Mouse (Mus musculus) inflammation-experienced regulatory T-cells, adult 6 months (primary cell): ENCODE results near the gene Rbks. TPM values are rescaled to one million over a fixed set of nuclear protein-coding genes. Genes with fewer than 3 reads are reported as not detected.
"Not testable (repeated sequence)": the region's sequence is repeated elsewhere in the genome, so short reads cannot be mapped to it uniquely, and the experiment has no call there.

Experiments
- ATAC-seq: one replicate; pipeline ENCODE4 v1.8.0; 2017
- polyA plus RNA-seq, 3 experiments: library from polyadenylated mRNA; unstranded; fragments of 100-300 nt; shearing (Covaris generic); gene quantifications; one replicate each; pipeline ENCODE4 v1.2.1; 2017

The Rbks gene
- polyA plus RNA-seq, 3 experiments from 2014 or later, result 7.6 to 17.4 (median 13.0) TPM

DNA sequence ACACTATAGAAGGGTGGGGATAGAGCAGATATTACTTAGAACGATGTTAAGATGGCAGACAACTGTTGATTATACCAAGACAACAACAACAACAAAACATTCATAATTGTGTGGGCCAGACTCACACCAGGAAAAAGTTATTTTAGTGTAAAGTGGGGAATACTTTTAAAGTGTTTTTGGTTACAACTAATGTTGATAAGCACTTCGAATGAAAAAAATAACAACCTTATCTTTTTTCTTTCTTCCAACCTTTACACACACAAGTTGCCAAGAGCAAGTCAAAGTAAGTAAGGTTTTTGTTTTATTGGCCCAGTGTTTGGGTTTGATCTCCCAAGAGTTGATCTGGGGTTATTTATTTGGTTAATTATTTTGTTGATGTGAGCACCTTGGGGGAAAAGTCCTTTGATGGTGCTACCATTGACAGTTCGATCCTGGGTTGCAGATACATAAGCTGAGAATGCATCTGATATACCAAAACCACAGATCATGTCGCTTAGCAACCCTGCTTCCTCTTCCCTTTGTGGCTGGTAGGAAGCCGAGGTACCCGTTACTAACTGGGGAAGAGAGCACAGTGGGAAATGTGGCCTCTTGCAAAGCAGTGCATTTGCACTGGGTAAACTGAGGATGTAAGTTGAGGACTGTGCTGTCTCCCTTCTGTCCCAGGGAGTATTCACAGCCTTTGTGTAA is 82.9 kb downstream of the Rbks start:
- ATAC-seq, result peak; percentile 57

DNA sequence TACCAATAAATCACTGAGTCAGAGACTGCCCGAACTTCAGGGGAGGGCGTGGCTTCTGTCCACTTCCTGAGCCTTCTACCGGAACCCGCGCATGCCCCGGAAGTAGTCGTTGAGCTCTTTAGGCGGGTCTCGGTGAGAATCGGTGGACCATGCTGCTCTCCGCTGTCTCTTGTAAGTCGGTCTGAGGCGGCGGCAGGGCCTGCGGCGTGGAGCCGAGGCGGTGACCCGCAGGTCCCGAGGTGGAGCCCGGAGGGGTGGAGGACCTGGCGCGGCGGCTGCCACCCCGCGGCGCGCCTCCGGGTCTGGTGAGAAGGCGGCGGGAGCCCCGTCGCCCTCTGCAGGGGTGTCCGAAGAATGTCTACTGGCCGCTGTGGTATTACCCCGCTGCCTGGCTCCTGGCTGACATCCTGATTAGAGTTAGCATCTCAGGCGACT is 83.6 kb downstream of the Rbks start:
- peak; percentile 88 for ATAC-seq

GRCm38 (mm10) chr5:31611186-31611585 is 86.2 kb downstream of the Rbks start:
- no peak for ATAC-seq

DNA sequence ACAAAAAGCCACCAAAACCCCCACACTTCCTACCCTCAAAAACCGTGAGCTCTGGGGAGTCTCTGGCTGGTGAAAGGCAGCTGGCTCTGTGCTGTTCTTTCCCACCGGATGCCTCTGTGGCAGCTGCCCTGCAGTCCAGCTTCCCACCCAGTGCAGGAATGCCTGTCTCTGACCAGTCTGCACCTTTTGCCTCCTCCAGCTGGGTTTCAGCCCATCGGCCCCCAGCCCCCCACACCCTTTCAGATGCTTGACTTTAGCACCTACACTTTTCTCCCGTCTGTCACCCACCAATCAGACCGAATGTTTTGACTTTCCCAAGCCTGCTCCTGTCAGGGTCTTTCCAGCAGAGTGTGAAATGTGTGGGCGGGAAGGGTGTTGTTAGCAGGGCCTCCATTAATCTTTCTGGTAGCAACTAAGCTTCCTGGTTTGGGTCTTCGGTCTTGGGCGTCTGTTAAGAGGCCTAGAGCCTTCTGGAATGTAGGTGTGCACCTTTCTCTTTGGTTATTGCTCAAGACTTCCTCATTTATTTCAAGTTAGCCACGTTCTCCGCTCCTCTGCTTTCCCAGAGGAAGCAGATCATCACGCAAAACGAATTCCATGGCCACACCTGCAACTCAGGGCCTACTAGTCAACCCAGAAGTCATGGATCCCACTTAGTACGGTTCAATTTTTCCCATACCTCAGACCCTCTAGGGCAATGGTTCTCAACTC is 86.9 kb downstream of the Rbks start:
- no peak for ATAC-seq

- no peak for ATAC-seq
These were observed 91.3 kb downstream of the Rbks start for GRCm38 (mm10) chr5:31606151-31606550.

- no peak for ATAC-seq
These were observed 93.7 kb downstream of the Rbks start for GRCm38 (mm10) chr5:31603766-31604165.

- ATAC-seq, result peak; percentile 94
These were observed 95.0 kb downstream of the Rbks start for GRCm38 (mm10) chr5:31602377-31602776.

- no peak for ATAC-seq
These were observed 96.2 kb downstream of the Rbks start for GRCm38 (mm10) chr5:31601162-31601722.

GRCm38 (mm10) chr5:31599161-31599560 is 98.3 kb downstream of the Rbks start:
- ATAC-seq, result no peak

GRCm38 (mm10) chr5:31598579-31598978 is 98.8 kb downstream of the Rbks start:
- ATAC-seq, result no peak

DNA sequence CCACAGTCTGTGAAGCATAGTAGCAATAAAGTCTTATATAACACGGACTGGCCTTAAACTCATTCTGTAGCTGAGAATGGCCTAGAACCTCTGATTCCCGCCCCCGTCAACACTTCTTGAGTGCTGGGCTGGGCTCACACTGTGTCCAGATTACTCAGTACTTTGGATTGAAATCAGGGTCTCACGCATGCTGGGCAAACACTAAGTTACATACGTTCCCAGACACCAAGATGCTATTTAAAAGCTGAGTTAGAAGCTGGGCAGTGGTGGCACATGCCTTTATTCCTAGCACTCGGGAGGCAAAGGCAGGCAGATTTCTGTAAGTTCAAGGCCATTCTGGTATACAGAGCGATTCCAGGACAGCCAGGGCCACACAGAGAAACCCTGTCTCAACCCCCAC is 99.3 kb downstream of the Rbks start:
- ATAC-seq, result no peak

- no peak for ATAC-seq
These were observed 99.9 kb downstream of the Rbks start for GRCm38 (mm10) chr5:31597430-31597944.

DNA sequence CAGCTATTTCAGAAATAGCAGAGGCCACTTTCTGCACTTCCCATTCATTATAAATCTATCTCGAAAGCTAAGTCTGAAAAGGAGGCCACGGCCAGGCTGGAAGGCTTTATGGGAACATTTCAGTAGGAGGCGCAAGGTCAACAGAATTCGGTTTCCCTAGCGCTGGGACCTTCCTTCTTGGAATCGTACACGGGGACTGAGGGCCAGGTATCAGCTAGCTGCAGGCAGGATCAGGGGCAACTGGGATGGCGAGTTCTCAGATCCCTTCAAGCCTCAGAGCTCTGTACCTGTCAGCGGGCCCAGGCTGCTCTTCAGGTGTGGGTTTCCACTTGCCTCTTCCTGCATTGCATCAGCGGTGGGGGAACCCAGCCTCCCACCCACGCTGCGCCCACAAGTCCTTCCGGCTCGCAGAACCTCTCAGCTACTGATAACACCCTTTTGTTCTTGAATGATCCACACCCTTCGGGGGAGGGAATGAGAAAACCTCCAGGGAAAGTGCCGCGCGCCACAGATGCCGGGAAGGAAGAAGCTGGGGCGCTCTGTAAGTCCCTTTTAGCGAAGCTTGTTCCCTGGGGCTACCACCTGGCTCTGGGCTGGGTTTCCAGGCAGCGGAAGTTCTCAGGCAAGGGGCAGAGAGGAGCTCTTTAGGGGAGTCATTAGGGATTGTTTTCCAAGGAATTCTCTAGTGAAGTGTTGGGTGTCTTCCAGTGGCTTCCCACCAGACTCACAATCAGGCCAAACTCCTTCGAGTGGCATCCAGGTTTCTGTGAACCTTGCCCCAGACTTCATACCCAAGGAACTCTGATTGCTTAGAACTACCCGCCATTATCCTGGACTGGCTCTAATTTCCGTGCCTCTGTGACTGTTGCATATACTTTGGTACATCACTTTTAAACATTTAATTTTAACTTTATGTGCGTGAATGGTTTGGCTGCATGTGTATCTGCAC is 100.7 kb downstream of the Rbks start, which contains the start of gene Mrpl33:
Gene Mrpl33 (plus strand): TSS at position 455 of the 949 bp plus-strand sequence.
- ATAC-seq, result peak; percentile 97

- no peak for ATAC-seq
These were observed 101.6 kb downstream of the Rbks start for GRCm38 (mm10) chr5:31595868-31596267.

GRCm38 (mm10) chr5:31591122-31591521 is 106.3 kb downstream of the Rbks start:
- no peak for ATAC-seq

GRCm38 (mm10) chr5:31589711-31590319 is 107.6 kb downstream of the Rbks start:
- ATAC-seq, result no peak

GRCm38 (mm10) chr5:31588672-31589071 is 108.8 kb downstream of the Rbks start:
- not testable (repeated sequence) for ATAC-seq

DNA sequence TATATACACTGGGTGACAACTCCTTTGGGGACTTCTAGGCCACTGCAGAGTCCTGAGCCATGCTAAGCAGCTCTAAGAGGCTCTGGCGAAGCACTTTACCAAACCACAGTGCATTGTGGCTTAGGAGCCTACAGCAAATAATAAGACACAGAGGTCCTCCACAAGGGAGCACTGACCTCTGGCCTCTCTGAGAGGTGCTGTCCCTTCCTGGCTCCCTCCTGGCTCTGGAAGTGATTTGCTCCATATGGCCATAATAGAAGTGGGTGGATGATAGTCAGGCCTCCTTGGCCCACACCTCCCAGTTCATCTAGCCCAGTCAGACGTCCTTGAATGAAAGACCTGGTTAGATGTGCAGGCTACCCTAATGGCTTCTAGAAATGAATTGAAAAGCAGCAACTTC is 109.4 kb downstream of the Rbks start:
- no peak for ATAC-seq

DNA sequence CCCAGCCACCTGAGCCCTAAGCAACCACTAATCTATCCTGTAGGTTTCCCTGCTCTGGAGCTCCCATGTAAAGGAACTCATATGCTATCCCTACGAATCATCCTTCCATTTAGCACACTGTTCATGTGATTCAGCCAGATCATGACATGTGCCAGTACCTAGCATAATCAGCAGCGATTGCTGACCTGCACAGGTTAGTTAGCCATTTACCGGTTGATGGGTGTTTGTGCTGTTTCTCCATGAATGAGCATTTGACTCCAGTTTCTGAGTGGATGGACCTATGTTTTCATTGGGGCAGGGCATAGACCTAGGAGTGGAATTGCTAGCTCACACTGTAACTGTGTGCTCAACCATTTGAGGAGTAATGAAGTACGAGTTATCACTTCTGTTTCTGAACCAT is 111.9 kb downstream of the Rbks start:
- ATAC-seq, result no peak

GRCm38 (mm10) chr5:31583261-31583660 is 114.2 kb downstream of the Rbks start:
- ATAC-seq, result no peak

DNA sequence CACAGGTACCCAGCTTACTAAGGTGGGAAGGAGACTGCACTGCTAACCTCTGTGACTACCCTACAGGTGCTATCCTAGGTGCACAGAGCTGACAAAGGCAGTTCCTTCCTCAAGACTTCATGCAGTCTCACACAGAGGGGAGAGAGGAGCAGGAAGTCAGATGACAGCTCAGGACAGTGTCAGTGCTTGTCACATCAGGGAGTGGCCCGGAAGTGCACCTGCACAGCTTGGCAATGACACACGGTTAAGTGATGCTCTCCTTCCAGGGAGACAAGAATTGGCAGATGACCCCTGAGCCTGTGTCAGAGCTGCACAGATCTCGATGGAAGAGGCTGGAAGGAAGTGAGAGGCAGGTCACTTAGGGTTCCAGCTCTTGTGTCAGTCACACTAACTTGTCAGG is 115.5 kb downstream of the Rbks start:
- peak; percentile 76 for ATAC-seq

GRCm38 (mm10) chr5:31581263-31581662 is 116.2 kb downstream of the Rbks start:
- no peak for ATAC-seq
